27 mouse cellular contexts compared by ENCODE assay signal in genomic region chr8:122883671-122884070, GRCm38 (mm10). TPM values are rescaled to one million over a fixed set of nuclear protein-coding genes. Genes with fewer than 3 reads are reported as not detected.
"Had no signal": no experiment of that assay in that cellular context is flagged by ENCODE, and none has a peak within 500 bp of the region (broad histone marks: within the 10 kb centered on the region; RNA-seq: fewer than 3 reads in every experiment).

No protein-coding gene starts in this region.

- H3K9ac ChIP-seq: forebrain, postnatal 0 days; hindbrain, embryonic 13.5 days; hindbrain, embryonic 15.5 days; kidney, embryonic 15.5 days; limb, embryonic 13.5 days; limb, embryonic 15.5 days; liver, embryonic 12.5 days; liver, embryonic 14.5 days had no signal

- DNase-seq: forebrain, postnatal 0 days; gastrocnemius, postnatal 14 days; gastrocnemius, postnatal 36 days; heart, adult 18-20 months; heart, postnatal 14 days; kidney, adult 11 months; kidney, adult 2 months; kidney, adult 9 months; kidney, postnatal 14 days; kidney, postnatal 36 days; layer of hippocampus, adult 9-11 months; layer of hippocampus, postnatal 36 days; left cerebral cortex, postnatal 4 days; lung, adult 18-20 months had no signal

- ATAC-seq: forebrain, postnatal 0 days; hindbrain, postnatal 0 days; intestine, embryonic 16.5 days; liver, embryonic 12.5 days had no signal

- H3K27ac ChIP-seq: hindbrain, embryonic 13.5 days; hindbrain, embryonic 15.5 days; hindbrain, postnatal 0 days; kidney, embryonic 15.5 days; kidney, postnatal 0 days; limb, embryonic 13.5 days; limb, embryonic 15.5 days; liver, embryonic 12.5 days; liver, embryonic 14.5 days had no signal

- H3K4me3 ChIP-seq: hindbrain, embryonic 13.5 days; hindbrain, embryonic 15.5 days; kidney, embryonic 15.5 days; limb, embryonic 13.5 days; limb, embryonic 15.5 days; liver, embryonic 12.5 days had no signal

- H3K4me2 ChIP-seq: hindbrain, embryonic 13.5 days; hindbrain, embryonic 15.5 days; kidney, embryonic 15.5 days; limb, embryonic 13.5 days; limb, embryonic 15.5 days; liver, embryonic 12.5 days had no signal

- H3K27me3 ChIP-seq: hindbrain, embryonic 13.5 days; hindbrain, embryonic 15.5 days; kidney, embryonic 15.5 days; limb, embryonic 13.5 days; limb, embryonic 15.5 days; liver, embryonic 12.5 days had no signal

- H3K9me3 ChIP-seq: hindbrain, embryonic 13.5 days; hindbrain, embryonic 15.5 days; kidney, embryonic 15.5 days; limb, embryonic 13.5 days; limb, embryonic 15.5 days; liver, embryonic 12.5 days had no signal

- H3K4me1 ChIP-seq: hindbrain, embryonic 15.5 days; limb, embryonic 13.5 days; limb, embryonic 15.5 days; liver, embryonic 12.5 days had no signal

RNA-seq across cellular contexts. Expression of gene Cdh15, which starts 35.9 kb away (rescaled TPM):
- total RNA-seq: heart, adult 18-20 months; heart, postnatal 14 days; hematopoietic stem cell, adult 5-6 weeks; liver, adult 2 months had no signal
- polyA plus RNA-seq: gonadal fat pad, adult 2 months; liver, embryonic 14.5 days had no signal
